Mouse (Mus musculus) yolk sac, embryonic 10.5 days (tissue): Measurements from ENCODE around the gene Ninj1.
A peak's percentile ranks its signal among the peaks of the same experiment; 100 is the strongest.

Source experiments
- DNase-seq: peaks from one replicate; pipeline ENCODE4 v3.0.0-alpha.2; 2017; ENCODE audit warnings: low spot score

Gene Ninj1

GRCm38 (mm10) chr13:49187288-49188218 lies at the start of gene Ninj1:
Gene Ninj1 (plus strand): TSS chr13:49187485.
- peak; percentile 86 for DNase-seq

GRCm38 (mm10) chr13:49140567-49140966 lies 46.7 kb upstream of the Ninj1 start:
- no peak for DNase-seq

GRCm38 (mm10) chr13:49142396-49142795 lies 44.9 kb upstream of the Ninj1 start:
- DNase-seq: no peak

- DNase-seq: no peak
Observed at GRCm38 (mm10) chr13:49143323-49143722, 44.0 kb upstream of the Ninj1 start.

GRCm38 (mm10) chr13:49144451-49144850 lies 42.8 kb upstream of the Ninj1 start:
- DNase-seq: no peak

- DNase-seq: no peak
Observed at GRCm38 (mm10) chr13:49145396-49145795, 41.9 kb upstream of the Ninj1 start.

- no peak for DNase-seq
Observed at GRCm38 (mm10) chr13:49146040-49146697, 41.1 kb upstream of the Ninj1 start.

- no peak for DNase-seq
Observed at GRCm38 (mm10) chr13:49146698-49147006, 40.6 kb upstream of the Ninj1 start.

GRCm38 (mm10) chr13:49147007-49147857 lies 40.1 kb upstream of the Ninj1 start:
- DNase-seq: peak; percentile 76

- DNase-seq: peak; percentile 75
Observed at GRCm38 (mm10) chr13:49147858-49148226, 39.4 kb upstream of the Ninj1 start, which contains the start of gene Wnk2. Gene Wnk2 (minus strand): TSS chr13:49148014.

- DNase-seq: no peak
Observed at GRCm38 (mm10) chr13:49148687-49149086, 38.6 kb upstream of the Ninj1 start.

- no peak for DNase-seq
Observed at GRCm38 (mm10) chr13:49154028-49154427, 33.3 kb upstream of the Ninj1 start.

- no peak for DNase-seq
Observed at GRCm38 (mm10) chr13:49154621-49155020, 32.7 kb upstream of the Ninj1 start.

GRCm38 (mm10) chr13:49156645-49157044 lies 30.6 kb upstream of the Ninj1 start:
- DNase-seq: no peak

GRCm38 (mm10) chr13:49158040-49158713 lies 29.1 kb upstream of the Ninj1 start:
- DNase-seq: no peak

- no peak for DNase-seq
Observed at GRCm38 (mm10) chr13:49161236-49161635, 26.0 kb upstream of the Ninj1 start.

- DNase-seq: peak; percentile 70
Observed at GRCm38 (mm10) chr13:49162722-49163121, 24.6 kb upstream of the Ninj1 start.

GRCm38 (mm10) chr13:49163645-49164044 lies 23.6 kb upstream of the Ninj1 start:
- peak; percentile 83 for DNase-seq

GRCm38 (mm10) chr13:49167081-49167480 lies 20.2 kb upstream of the Ninj1 start:
- DNase-seq: no peak

- DNase-seq: peak; percentile 85
Observed at GRCm38 (mm10) chr13:49169448-49170207, 17.7 kb upstream of the Ninj1 start.

GRCm38 (mm10) chr13:49170623-49171022 lies 16.7 kb upstream of the Ninj1 start:
- DNase-seq: no peak
